Mouse (Mus musculus): Measurements from ENCODE around the gene Ttbk1.

Gene Ttbk1

GRCm38 (mm10) chr17:46408478-46408877 lies 79.0 kb downstream of the Ttbk1 start:
- DNase-seq (ENCODE audit: low spot score), result no peak

GRCm38 (mm10) chr17:46394631-46395030 lies 92.8 kb downstream of the Ttbk1 start:
- DNase-seq (ENCODE audit: low spot score), result no peak

GRCm38 (mm10) chr17:46393012-46393411 lies 94.5 kb downstream of the Ttbk1 start:
- DNase-seq (ENCODE audit: low spot score), result no peak

Data from ovary, postnatal 10 days (tissue).